ENCODE assay signal across 9 mouse cellular contexts in genomic region chr4:141599251-141600141, GRCm38 (mm10). TPM values are rescaled to one million over a fixed set of nuclear protein-coding genes. Genes with fewer than 3 reads are reported as not detected.
DNase-seq lines count a peak whose midpoint lies in the region; ATAC-seq and TF ChIP-seq lines count a peak whose summit lies in the region.
"Had no signal": no experiment of that assay in that cellular context is flagged by ENCODE, and none has a peak within 500 bp of the region (broad histone marks: within the 10 kb centered on the region; RNA-seq: fewer than 3 reads in every experiment).

No protein-coding gene starts in this region.

- no peak for TF ChIP-seq CTCF in midbrain, postnatal 0 days (IDR thresholded peaks at IDR 0.05)

- peak overlapping the region; percentile 12 for H3K4me3 ChIP-seq in erythroblast, embryonic 14.5 days (replicated peaks)
- peak overlapping the region; percentile 75 to 88 for H3K4me3 ChIP-seq in ES-E14 (ENCODE audit: insufficient read depth in 1 of 2, low read depth in 1 of 2, low read length in 2 of 2, poor library complexity in 1 of 2, severe bottlenecking in 1 of 2)
- peak overlapping the region; percentile 56 for H3K4me3 ChIP-seq in forebrain, embryonic 16.5 days (replicated peaks; ENCODE audit: low read length)
- H3K4me3 ChIP-seq in midbrain, postnatal 0 days (ENCODE audit: low read depth, low read length): peak overlapping the region; percentile 61

- H3K36me3 ChIP-seq in erythroblast, embryonic 14.5 days (ENCODE audit: control insufficient read depth): no peaks in the 10 kb centered on the region
- peaks cover 13% of the 10 kb centered on the region for H3K36me3 ChIP-seq in ES-E14 (ENCODE audit: control insufficient read depth, insufficient read depth, low read length, poor library complexity, severe bottlenecking)
- H3K36me3 ChIP-seq in forebrain, embryonic 16.5 days (ENCODE audit: control insufficient read depth, insufficient read depth): no peaks in the 10 kb centered on the region
- no peaks in the 10 kb centered on the region for H3K36me3 ChIP-seq in midbrain, postnatal 0 days (ENCODE audit: insufficient read depth, low read length)

- peak overlapping the region; percentile 77 for H3K4me2 ChIP-seq in forebrain, embryonic 16.5 days (ENCODE audit: low read length)
- H3K4me2 ChIP-seq in midbrain, postnatal 0 days (ENCODE audit: low read depth, low read length, poor library complexity, severe bottlenecking): peak overlapping the region; percentile 97

- H3K9me3 ChIP-seq in erythroblast, embryonic 14.5 days (ENCODE audit: control insufficient read depth, low read length): no peaks in the 10 kb centered on the region
- no peaks in the 10 kb centered on the region for H3K9me3 ChIP-seq in ES-E14 (ENCODE audit: control insufficient read depth, insufficient read depth, low read depth, low read length)
- H3K9me3 ChIP-seq in forebrain, embryonic 16.5 days (ENCODE audit: control insufficient read depth, low read length): no peaks in the 10 kb centered on the region
- H3K9me3 ChIP-seq in midbrain, postnatal 0 days (ENCODE audit: low read length): no peaks in the 10 kb centered on the region

- in situ Hi-C loops in ES-E14 (cut with MboI; ENCODE audit: low sequenced_read_pairs in 2 of 2, unreplicated experiment in 2 of 2): no loop called here

- H3K9ac ChIP-seq in ES-E14 (ENCODE audit: insufficient read depth, low read depth, low read length, poor library complexity, severe bottlenecking): peak overlapping the region; percentile 90
- peak overlapping the region; percentile 60 for H3K9ac ChIP-seq in forebrain, embryonic 16.5 days (replicated peaks; ENCODE audit: low read depth, low read length)
- H3K9ac ChIP-seq in midbrain, postnatal 0 days (replicated peaks; ENCODE audit: low read length, poor library complexity, severe bottlenecking): peak overlapping the region; percentile 70

- WGBS in forebrain, embryonic 16.5 days: under 1% methylated on average over 29 of the region's 57 CpGs
- 0% methylated on average over 35 of the region's 57 CpGs for WGBS in midbrain, postnatal 0 days

- peak; percentile 69 for DNase-seq in ES-E14 (ENCODE audit: low read depth, low spot score)
- DNase-seq in kidney, postnatal 25 days: peak; percentile 27 to 65
- no peak for DNase-seq in midbrain, postnatal 0 days (ENCODE audit: low spot score)
- DNase-seq in spleen, adult 18-20 months: no peak
- no peak for DNase-seq in cerebellum, adult 11-12 months

- H3K4me1 ChIP-seq in erythroblast, embryonic 14.5 days (ENCODE audit: control insufficient read depth): no peaks in the 10 kb centered on the region
- peaks cover 9 to 34% of the 10 kb centered on the region in 2 experiments; a peak in 3 of 4 replicates for H3K4me1 ChIP-seq in ES-E14 (ENCODE audit: control insufficient read depth in 2 of 2, insufficient read depth in 2 of 2, low read length in 2 of 2, poor library complexity in 1 of 2)
- peaks cover 24% of the 10 kb centered on the region for H3K4me1 ChIP-seq in forebrain, embryonic 16.5 days (replicated peaks; ENCODE audit: control insufficient read depth, insufficient read depth, low read length)
- peaks cover 13% of the 10 kb centered on the region; the same call in 1 of the 2 replicates for H3K4me1 ChIP-seq in midbrain, postnatal 0 days (ENCODE audit: insufficient read depth, low read length)

- no peak for ATAC-seq in erythroblast, adult 5-6 weeks (replicated peaks; ENCODE audit: low FRiP score, poor library complexity, severe bottlenecking)
- ATAC-seq in forebrain, embryonic 16.5 days: 0 out of 2 replicates have a peak, but pooled peaks have one; percentile 15
- peak; percentile 59 for ATAC-seq in midbrain, postnatal 0 days (ENCODE audit: low FRiP score)

- peaks cover 54% of the 10 kb centered on the region for H3K27me3 ChIP-seq in erythroblast, embryonic 14.5 days (ENCODE audit: control insufficient read depth)
- peaks cover 13% of the 10 kb centered on the region for H3K27me3 ChIP-seq in forebrain, embryonic 16.5 days (replicated peaks; ENCODE audit: control insufficient read depth, insufficient read depth, low read length)
- no peaks in the 10 kb centered on the region for H3K27me3 ChIP-seq in midbrain, postnatal 0 days (ENCODE audit: insufficient read depth, low read length)

- peak overlapping the region; percentile 93 for H3K27ac ChIP-seq in ES-E14 (ENCODE audit: insufficient read depth, low read depth, low read length, poor library complexity, severe bottlenecking)
- no peak overlapping the region for H3K27ac ChIP-seq in forebrain, embryonic 16.5 days (ENCODE audit: low read length)
- no peak overlapping the region for H3K27ac ChIP-seq in midbrain, postnatal 0 days (ENCODE audit: low read depth, low read length)

TF ChIP-seq in ES-E14, 5 proteins besides CTCF, POLR2A, EP300 and RAD21:
- 0 out of 2 replicates have a peak, but pooled peaks have one; percentile 26 for TF ChIP-seq HCFC1 (IDR thresholded peaks at IDR 0.05; ENCODE audit: borderline replicate concordance, insufficient read depth, low read length)
- TF ChIP-seq MAFK (IDR thresholded peaks at IDR 0.05; ENCODE audit: insufficient read depth, low read depth, low read length): no peak

RNA-seq across cellular contexts. Expression of gene Fblim1, which starts 6.4 kb away (rescaled TPM):
- 0.02 TPM in 2 replicates for polyA plus RNA-seq in erythroblast, embryonic 14.5 days (2012)
- total RNA-seq in erythroblast, adult 5-6 weeks (2015; ENCODE audit: low replicate concordance): 0.63 TPM in 1 of 2 replicates, not detected in the other
- total RNA-seq in erythroblast, adult 5-6 weeks (2017; ENCODE audit: low replicate concordance): 0.56 and 1.1 TPM in 2 replicates
- total RNA-seq in ES-E14 (2012; rRNA removed): 71.3 and 112 TPM in 2 replicates
- 18.8 and 27.8 TPM in 2 replicates for polyA plus RNA-seq in forebrain, embryonic 16.5 days (2015; fragmentation: Nextera tagmentation; extraction: Ambion mirVana)
- total RNA-seq in midbrain, postnatal 0 days (2014; rRNA removed): 24.0 and 26.2 TPM in 2 replicates
- 23.1 and 24.1 TPM in 2 replicates for polyA plus RNA-seq in midbrain, postnatal 0 days (2015; fragmentation: Nextera tagmentation; extraction: Ambion mirVana)

RNA-seq across cellular contexts. Expression of gene Tmem82, which starts 18.9 kb away (rescaled TPM):
- 0.03 TPM in 1 of 2 replicates, not detected in the other for polyA plus RNA-seq in erythroblast, embryonic 14.5 days (2012)
- total RNA-seq in erythroblast, adult 5-6 weeks (2015; ENCODE audit: low replicate concordance): not detected in 2 replicates
- total RNA-seq in erythroblast, adult 5-6 weeks (2017; ENCODE audit: low replicate concordance): 0.34 TPM in 1 of 2 replicates, not detected in the other
- total RNA-seq in ES-E14 (2012; rRNA removed): 3.9 and 10.1 TPM in 2 replicates
- 0.13 and 0.19 TPM in 2 replicates for polyA plus RNA-seq in forebrain, embryonic 16.5 days (2015; fragmentation: Nextera tagmentation; extraction: Ambion mirVana)
- 0.33 and 1.4 TPM in 2 replicates for total RNA-seq in midbrain, postnatal 0 days (2014; rRNA removed)
- polyA plus RNA-seq in midbrain, postnatal 0 days (2015; fragmentation: Nextera tagmentation; extraction: Ambion mirVana): 0.68 and 0.85 TPM in 2 replicates

RNA-seq across cellular contexts. Expression of gene Slc25a34, which starts 24.1 kb away (rescaled TPM):
- not detected in 2 replicates for polyA plus RNA-seq in erythroblast, embryonic 14.5 days (2012)
- total RNA-seq in erythroblast, adult 5-6 weeks (2015; ENCODE audit: low replicate concordance): not detected in 2 replicates
- not detected in 2 replicates for total RNA-seq in erythroblast, adult 5-6 weeks (2017; ENCODE audit: low replicate concordance)
- total RNA-seq in ES-E14 (2012; rRNA removed): 0.76 and 0.79 TPM in 2 replicates
- polyA plus RNA-seq in forebrain, embryonic 16.5 days (2015; fragmentation: Nextera tagmentation; extraction: Ambion mirVana): 0.08 TPM in 1 of 2 replicates, not detected in the other
- 7.4 and 10.6 TPM in 2 replicates for total RNA-seq in midbrain, postnatal 0 days (2014; rRNA removed)
- 2.0 and 2.1 TPM in 2 replicates for polyA plus RNA-seq in midbrain, postnatal 0 days (2015; fragmentation: Nextera tagmentation; extraction: Ambion mirVana)
- total RNA-seq: hematopoietic stem cell, adult 5-6 weeks had no signal

Comparison
In these comparisons a context has a peak if more than half of its experiments do, and no peak if none do; other contexts are left out.
1. H3K4me3 ChIP-seq: peak in every context shown above with its lines; median percentile 82 in ES-E14; 61 in midbrain, postnatal 0 days; 56 in forebrain, embryonic 16.5 days; 12 in erythroblast, embryonic 14.5 days.
2. DNase-seq: peak in ES-E14 (single experiment) and kidney, postnatal 25 days (2 of 2); none in midbrain, postnatal 0 days (single experiment), spleen, adult 18-20 months (0 of 2) and cerebellum, adult 11-12 months (single experiment).
3. RNA of gene Fblim1, which starts 6.4 kb away (total RNA-seq): 71.3 to 112 TPM in ES-E14 and 24.0 to 26.2 TPM in midbrain, postnatal 0 days; 0.56 to 1.1 TPM in erythroblast, adult 5-6 weeks; every median in the first group is over 10 times any median in the second.
4. Peak in every context shown above with its lines, with median percentiles within 50 percentile points of each other: H3K9ac ChIP-seq.